Mouse (Mus musculus) small intestine, adult 2 months (tissue): ENCODE measurements at regions not wholly inside any gene's neighbourhood (a gene's known extent, or its start where the extent isn't known, plus 50 kb on each side); places are given as distances from the start of the nearest gene placed in this dataset.

Experiments used
- CTCF ChIP-seq: fragments of 200-500 bp; IDR thresholded peaks from 2 replicates; pipeline ENCODE4 v1.5.1; 2012; ENCODE audit warnings: low read depth, mild to moderate bottlenecking, control low read depth, inconsistent platforms, low read length, moderate library complexity, mixed read lengths; ENCODE audit not compliant: insufficient replicate concordance, insufficient read length; ENCODE audit errors: extremely low read depth
- POLR2A ChIP-seq: fragments of 200-500 bp; IDR thresholded peaks from 2 replicates; pipeline ENCODE4 v1.6.1; 2012; ENCODE audit warnings: low read depth, mild to moderate bottlenecking, control low read depth, inconsistent platforms, low read length, moderate library complexity

DNA sequence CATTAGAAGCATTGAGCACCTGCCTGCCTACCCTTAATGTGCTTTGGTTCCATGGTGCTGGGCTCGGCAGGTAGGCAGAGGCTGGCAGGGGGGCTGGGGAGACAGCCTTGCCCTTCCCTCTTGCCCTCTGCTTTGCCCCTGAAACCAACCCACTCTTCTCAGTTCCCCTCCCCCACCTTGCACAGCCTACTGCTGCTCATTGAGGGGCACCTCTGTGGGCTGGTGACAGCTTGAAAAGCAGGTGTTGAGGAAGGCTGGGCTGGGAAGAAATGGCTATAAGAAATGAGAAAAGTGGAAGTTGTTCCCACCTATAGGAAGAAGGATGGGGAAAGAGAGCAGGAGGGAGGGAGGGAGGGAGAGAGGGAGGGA, 167.7 kb upstream of the Sdk2 start:
- TF ChIP-seq CTCF, result no peak
- TF ChIP-seq POLR2A, result no peak
